Mouse (Mus musculus) stomach, embryonic 14.5 days (tissue): Measurements from ENCODE around the gene Ctsll3. TPM values are rescaled to one million over a fixed set of nuclear protein-coding genes. Genes with fewer than 3 reads are reported as not detected.

Source experiments
- ATAC-seq: fragments of 200-750 bp; cut with Nextera tagmentation; 2 replicates; pipeline ENCODE4 v1.8.0; 2017; ENCODE audit warnings: low read depth, moderate TSS enrichment; ENCODE audit not compliant: insufficient number of reproducible peaks, insufficient read depth, low FRiP score
- H3K27ac ChIP-seq: fragments of 300-500 bp; sonication (generic); 2 replicates; pipeline ENCODE4 v1.5.1; 2014; ENCODE audit warnings: mild to moderate bottlenecking, low read length, moderate library complexity, mixed read lengths
- H3K27me3 ChIP-seq: fragments of 300-500 bp; sonication (generic); 2 replicates; pipeline ENCODE4 v1.6.1; 2014; ENCODE audit warnings: low read length, control low read depth, mixed read lengths; ENCODE audit not compliant: control insufficient read depth, insufficient read depth
- H3K36me3 ChIP-seq: fragments of 300-500 bp; sonication (generic); 2 replicates; pipeline ENCODE4 v1.6.1; 2014; ENCODE audit warnings: mild to moderate bottlenecking, control low read depth, low read length, moderate library complexity, mixed read lengths; ENCODE audit not compliant: control insufficient read depth, insufficient read depth
- H3K4me1 ChIP-seq: fragments of 300-500 bp; sonication (generic); 2 replicates; pipeline ENCODE4 v1.6.1; 2014; ENCODE audit warnings: low read length, control low read depth, mixed read lengths; ENCODE audit not compliant: control insufficient read depth, insufficient read depth
- H3K4me2 ChIP-seq: fragments of 300-500 bp; sonication (generic); replicated peaks from 2 replicates; pipeline ENCODE4 v1.6.1; 2014; ENCODE audit warnings: low read depth, low read length, control low read depth
- H3K4me3 ChIP-seq: fragments of 300-500 bp; sonication (generic); 2 replicates; pipeline ENCODE4 v1.5.1; 2014; ENCODE audit warnings: low read depth, low read length, control low read depth
- H3K9ac ChIP-seq: fragments of 300-500 bp; sonication (generic); replicated peaks from 2 replicates; pipeline ENCODE4 v1.6.1; 2014; ENCODE audit warnings: low read depth, mild to moderate bottlenecking, control low read depth, low read length, moderate library complexity, mixed read lengths
- H3K9me3 ChIP-seq: fragments of 300-500 bp; sonication (generic); 2 replicates; pipeline ENCODE4 v1.6.1; 2016; ENCODE audit warnings: low read depth, low read length, control low read depth; ENCODE audit not compliant: control insufficient read depth
- WGBS: fragments of 180-500 bp; shearing (Covaris S2); extraction: QIAGEN DNeasy Blood & Tissue Kit; methylation state at CpG from one replicate; pipeline ENCODE4 v1.1.7; 2014; 5-methylcytosine and 5-hydroxymethylcytosine counted together
- polyA plus RNA-seq: library from polyadenylated mRNA; unstranded; fragments of >200 nt; fragmentation: Nextera tagmentation; extraction: Ambion mirVana; gene quantifications from 2 replicates; pipeline ENCODE4 v1.2.1, GENCODE M21; 2014

Ctsll3 gene
- polyA plus RNA-seq, 1 experiment from 2014 or later, result not detected

GRCm38 (mm10) chr13:60813722-60814121 is 11.1 kb upstream of the Ctsll3 start:
- Histone ChIP-seq H3K9me3 (no peaks in the 10 kb centered on the region), H3K4me1 (no peaks in the 10 kb centered on the region), H3K27ac (no peak overlapping the region), H3K9ac (no peak overlapping the region), H3K4me2 (no peak overlapping the region), H3K4me3 (no peak overlapping the region), H3K27me3 (no peaks in the 10 kb centered on the region), H3K36me3 (no peaks in the 10 kb centered on the region)
- no peak for ATAC-seq
- WGBS, result 30% methylated on average over 1 of the region's 1 CpGs

GRCm38 (mm10) chr13:60812768-60813167 is 10.1 kb upstream of the Ctsll3 start:
- WGBS, result 63% methylated on average over 6 of the region's 6 CpGs
- no peaks in the 10 kb centered on the region for H3K4me1 ChIP-seq
- no peak overlapping the region for H3K4me3 ChIP-seq
- H3K9me3 ChIP-seq, result no peaks in the 10 kb centered on the region
- H3K36me3 ChIP-seq, result no peaks in the 10 kb centered on the region
- no peak for ATAC-seq
- H3K4me2 ChIP-seq, result no peak overlapping the region
- H3K27ac ChIP-seq, result no peak overlapping the region
- no peaks in the 10 kb centered on the region for H3K27me3 ChIP-seq
- H3K9ac ChIP-seq, result no peak overlapping the region

GRCm38 (mm10) chr13:60809690-60810089 is 7.0 kb upstream of the Ctsll3 start:
- Histone ChIP-seq H3K9ac (no peak overlapping the region), H3K36me3 (no peaks in the 10 kb centered on the region), H3K4me3 (no peak overlapping the region), H3K4me1 (no peaks in the 10 kb centered on the region), H3K9me3 (no peaks in the 10 kb centered on the region), H3K4me2 (no peak overlapping the region), H3K27me3 (no peaks in the 10 kb centered on the region), H3K27ac (no peak overlapping the region)
- no peak for ATAC-seq
- WGBS, result 66% methylated on average over 2 of the region's 2 CpGs

- H3K27ac ChIP-seq, result no peak overlapping the region
- H3K4me3 ChIP-seq, result no peak overlapping the region
- no peak overlapping the region for H3K9ac ChIP-seq
- no peaks in the 10 kb centered on the region for H3K27me3 ChIP-seq
- WGBS, result 86% methylated on average over 1 of the region's 1 CpGs
- H3K9me3 ChIP-seq, result no peaks in the 10 kb centered on the region
- H3K36me3 ChIP-seq, result no peaks in the 10 kb centered on the region
- no peak overlapping the region for H3K4me2 ChIP-seq
- ATAC-seq, result no peak
- no peaks in the 10 kb centered on the region for H3K4me1 ChIP-seq
Measured at GRCm38 (mm10) chr13:60789466-60789865, 13.2 kb downstream of the Ctsll3 start.

GRCm38 (mm10) chr13:60786264-60786663 is 16.4 kb downstream of the Ctsll3 start, which contains the start of gene BC051665:
Gene BC051665, minus strand, starts transcription at chr13:60786364.
- ATAC-seq, result no peak
- no peak within 1 kb of the TSS for H3K4me3 ChIP-seq
- no peak within 1 kb of the TSS for H3K9ac ChIP-seq
- H3K4me2 ChIP-seq, result no peak within 1 kb of the TSS
- H3K27ac ChIP-seq, result no peak within 1 kb of the TSS
- no peaks in the 10 kb centered on the region for H3K4me1 ChIP-seq
- no peaks in the 10 kb centered on the region for H3K9me3 ChIP-seq
- H3K36me3 ChIP-seq, result no peaks in the 10 kb centered on the region
- no peaks in the 10 kb centered on the region for H3K27me3 ChIP-seq

- Histone ChIP-seq H3K4me2 (no peak overlapping the region), H3K4me3 (no peak overlapping the region), H3K36me3 (no peaks in the 10 kb centered on the region), H3K27me3 (no peaks in the 10 kb centered on the region), H3K9ac (no peak overlapping the region), H3K4me1 (no peaks in the 10 kb centered on the region), H3K27ac (no peak overlapping the region), H3K9me3 (no peaks in the 10 kb centered on the region)
- no peak for ATAC-seq
- 86% methylated on average over 7 of the region's 7 CpGs for WGBS
Measured at GRCm38 (mm10) chr13:60783301-60783700, 19.3 kb downstream of the Ctsll3 start.

- H3K9ac ChIP-seq, result no peak overlapping the region
- no peaks in the 10 kb centered on the region for H3K9me3 ChIP-seq
- no peak overlapping the region for H3K4me2 ChIP-seq
- no peaks in the 10 kb centered on the region for H3K36me3 ChIP-seq
- WGBS, result 80% methylated on average over 3 of the region's 3 CpGs
- no peaks in the 10 kb centered on the region for H3K4me1 ChIP-seq
- ATAC-seq, result no peak
- no peak overlapping the region for H3K4me3 ChIP-seq
- no peaks in the 10 kb centered on the region for H3K27me3 ChIP-seq
- H3K27ac ChIP-seq, result no peak overlapping the region
Measured at GRCm38 (mm10) chr13:60780534-60780933, 22.1 kb downstream of the Ctsll3 start.

- Histone ChIP-seq H3K9ac (no peak overlapping the region), H3K9me3 (no peaks in the 10 kb centered on the region), H3K36me3 (peaks cover 5% of the 10 kb centered on the region; the same call in 1 of the 2 replicates), H3K4me2 (no peak overlapping the region), H3K4me3 (no peak overlapping the region), H3K27ac (no peak overlapping the region), H3K4me1 (no peaks in the 10 kb centered on the region), H3K27me3 (no peaks in the 10 kb centered on the region)
- WGBS, result 97% methylated on average over 17 of the region's 17 CpGs
- no peak for ATAC-seq
Measured at GRCm38 (mm10) chr13:60761161-60761560, 41.5 kb downstream of the Ctsll3 start.

- ATAC-seq, result peak; percentile 46; the same call in 1 of the 2 replicates
- Histone ChIP-seq H3K9me3 (no peaks in the 10 kb centered on the region), H3K4me2 (no peak overlapping the region), H3K27ac (no peak overlapping the region), H3K4me1 (no peaks in the 10 kb centered on the region), H3K4me3 (no peak overlapping the region), H3K9ac (no peak overlapping the region), H3K27me3 (no peaks in the 10 kb centered on the region), H3K36me3 (peaks cover 5% of the 10 kb centered on the region; the same call in 1 of the 2 replicates)
- 91% methylated on average over 12 of the region's 12 CpGs for WGBS
Measured at GRCm38 (mm10) chr13:60760392-60760791, 42.3 kb downstream of the Ctsll3 start.
